Mouse (Mus musculus): ENCODE measurements around the gene Tab1. TPM values are rescaled to one million over a fixed set of nuclear protein-coding genes. Genes with fewer than 3 reads are reported as not detected.

The Tab1 gene
- total and polyA plus RNA-seq, 3 experiments, result 11.6 to 17.7 (median 12.0) TPM

DNA sequence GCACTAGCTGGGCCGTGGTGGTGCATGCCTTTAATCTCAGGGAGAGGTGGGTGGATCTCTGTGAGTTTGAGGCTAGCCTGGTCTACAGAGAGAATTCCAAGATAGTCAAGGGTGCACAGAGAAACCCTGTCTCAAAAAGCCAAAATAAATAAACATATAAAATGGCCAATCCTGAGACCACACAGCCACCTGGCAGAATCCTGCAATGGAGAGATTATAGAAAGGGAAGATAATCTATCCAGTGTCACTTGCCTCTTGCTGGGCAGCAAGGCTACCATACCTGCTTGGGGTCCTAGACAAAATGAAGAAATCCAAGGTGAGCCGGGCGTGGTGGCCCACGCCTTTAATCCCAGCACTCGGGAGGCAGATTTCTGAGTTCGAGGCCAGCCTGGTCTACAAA lies 2.9 kb upstream of the Tab1 start:
- no peaks in the 10 kb centered on the region for H3K9me3 ChIP-seq (replicated peaks; ENCODE audit: low read length)
- peaks cover 6 to 13% of the 10 kb centered on the region in 2 experiments for H3K4me1 ChIP-seq (ENCODE audit: control insufficient read depth in 1 of 2, insufficient read depth in 2 of 2)
- no peak overlapping the region for H3K4me2 ChIP-seq (ENCODE audit: insufficient read depth, low read depth, poor library complexity, severe bottlenecking)
- H3K36me3 ChIP-seq (replicated peaks in 1 of 2; ENCODE audit: control insufficient read depth in 1 of 2, insufficient read depth in 1 of 2, low read length in 1 of 2), result no peaks in the 10 kb centered on the region
- dilution Hi-C loops (cut with MboI; ENCODE audit: extremely low pct_ligation_motif_present, extremely low pct_unique_long_range_greater_than_20kb, low sequenced_read_pairs) (no loop called here), in situ Hi-C loops (cut with MboI; ENCODE audit: low pct_ligation_motif_present, low pct_unique_long_range_greater_than_20kb, low sequenced_read_pairs) (no loop called here)
- H3K79me2 ChIP-seq (replicated peaks; ENCODE audit: control insufficient read depth, extremely low read depth, insufficient read depth, poor library complexity, severe bottlenecking), result peaks cover 13% of the 10 kb centered on the region; the same call in 1 of the 2 replicates
- H3K4me3 ChIP-seq (replicated peaks in 1 of 3; ENCODE audit: low read depth in 2 of 3, low read length in 2 of 3, poor library complexity in 1 of 3), result no peak overlapping the region
- DNase-seq (ENCODE audit: extremely low read depth), result no peak
- H3K9ac ChIP-seq (ENCODE audit: insufficient read depth, low read depth), result no peak overlapping the region
- TF ChIP-seq KAT2A (IDR thresholded peaks at IDR 0.05; ENCODE audit: insufficient replicate concordance, low read length), result no peak
- TF ChIP-seq EP300 (IDR thresholded peaks at IDR 0.05; ENCODE audit: low read length), result no peak
- TF ChIP-seq MEF2A (IDR thresholded peaks at IDR 0.05; ENCODE audit: borderline replicate concordance, low read depth, low read length), result no peak
- TF ChIP-seq BHLHE40 (IDR thresholded peaks at IDR 0.05; ENCODE audit: low read depth, low read length), result no peak
- no peak for TF ChIP-seq MYC (IDR thresholded peaks at IDR 0.05; ENCODE audit: low read depth, low read length)
- TF ChIP-seq ZKSCAN1 (IDR thresholded peaks at IDR 0.05; ENCODE audit: borderline replicate concordance, low read depth, low read length), result no peak
- no peak for TF ChIP-seq RAD21 (IDR thresholded peaks at IDR 0.05; ENCODE audit: low read depth, low read length)
- no peak for TF ChIP-seq JUN (IDR thresholded peaks at IDR 0.05; ENCODE audit: insufficient read depth, low read depth, low read length)
- TF ChIP-seq HCFC1 (IDR thresholded peaks at IDR 0.05; ENCODE audit: low read depth, low read length), result no peak
- no peaks in the 10 kb centered on the region for H3K27me3 ChIP-seq (replicated peaks)
- H3K27ac ChIP-seq (ENCODE audit: insufficient read depth, low read depth), result no peak overlapping the region

DNA sequence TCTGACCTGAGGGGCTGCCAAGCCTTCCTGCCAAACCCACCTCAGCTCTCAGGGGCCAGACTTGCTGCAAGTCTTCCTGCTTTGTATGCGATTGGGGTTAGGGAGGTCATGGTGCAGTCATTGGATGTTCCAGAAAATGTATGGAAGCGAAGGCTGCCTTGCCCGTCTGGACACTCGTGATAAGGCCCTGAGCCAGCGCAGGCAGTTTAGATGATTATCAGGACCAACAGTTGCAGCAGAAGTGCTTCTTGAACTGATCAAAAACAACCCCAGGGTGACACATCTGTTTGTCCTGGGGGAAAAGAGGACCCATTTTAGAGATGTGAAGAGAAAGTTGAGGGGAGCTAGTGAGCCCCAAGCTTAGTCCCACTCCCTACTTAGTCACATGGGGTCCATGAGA lies 2.2 kb upstream of the Tab1 start:
- Histone ChIP-seq H3K27ac (ENCODE audit: insufficient read depth, low read depth) (no peak overlapping the region), H3K36me3 (replicated peaks in 1 of 2; ENCODE audit: control insufficient read depth in 1 of 2, insufficient read depth in 1 of 2, low read length in 1 of 2) (peaks cover 0 to 2% of the 10 kb centered on the region in 2 experiments), H3K9ac (ENCODE audit: insufficient read depth, low read depth) (no peak overlapping the region), H3K4me1 (ENCODE audit: control insufficient read depth in 1 of 2, insufficient read depth in 2 of 2) (peaks cover 6 to 20% of the 10 kb centered on the region in 2 experiments), H3K4me2 (ENCODE audit: insufficient read depth, low read depth, poor library complexity, severe bottlenecking) (no peak overlapping the region), H3K4me3 (replicated peaks in 1 of 3; ENCODE audit: low read depth in 2 of 3, low read length in 2 of 3, poor library complexity in 1 of 3) (no peak overlapping the region), H3K79me2 (replicated peaks; ENCODE audit: control insufficient read depth, extremely low read depth, insufficient read depth, poor library complexity, severe bottlenecking) (peaks cover 15% of the 10 kb centered on the region; the same call in 1 of the 2 replicates), H3K9me3 (replicated peaks; ENCODE audit: low read length) (no peaks in the 10 kb centered on the region), H3K27me3 (replicated peaks) (no peaks in the 10 kb centered on the region)
- dilution Hi-C loops (cut with MboI; ENCODE audit: extremely low pct_ligation_motif_present, extremely low pct_unique_long_range_greater_than_20kb, low sequenced_read_pairs) (no loop called here), in situ Hi-C loops (cut with MboI; ENCODE audit: low pct_ligation_motif_present, low pct_unique_long_range_greater_than_20kb, low sequenced_read_pairs) (no loop called here)
- DNase-seq (ENCODE audit: extremely low read depth), result no peak
- no peak for TF ChIP-seq BHLHE40 (IDR thresholded peaks at IDR 0.05; ENCODE audit: low read depth, low read length)
- no peak for TF ChIP-seq KAT2A (IDR thresholded peaks at IDR 0.05; ENCODE audit: insufficient replicate concordance, low read length)
- TF ChIP-seq CHD1 (IDR thresholded peaks at IDR 0.05; ENCODE audit: low read depth, low read length), result no peak
- TF ChIP-seq POLR2A (IDR thresholded peaks at IDR 0.05; ENCODE audit: low read depth, low read length), result no peak
- no peak for TF ChIP-seq ETS1 (conservative IDR thresholded peaks at IDR 0.05; ENCODE audit: low read depth, low read length)
- TF ChIP-seq EP300 (IDR thresholded peaks at IDR 0.05; ENCODE audit: low read length), result no peak
- no peak for TF ChIP-seq E2F4 (IDR thresholded peaks at IDR 0.05; ENCODE audit: insufficient replicate concordance, low read depth, low read length)
- no peak for TF ChIP-seq JUND (conservative IDR thresholded peaks at IDR 0.05; ENCODE audit: low read depth, low read length)
- TF ChIP-seq CHD2 (IDR thresholded peaks at IDR 0.05; ENCODE audit: low read length), result no peak
- TF ChIP-seq IRF4 (IDR thresholded peaks at IDR 0.05; ENCODE audit: low read depth, low read length), result no peak
- TF ChIP-seq UBTF (IDR thresholded peaks at IDR 0.05; ENCODE audit: low read depth, low read length), result no peak
- TF ChIP-seq GABPA (IDR thresholded peaks at IDR 0.05; ENCODE audit: insufficient replicate concordance, low read depth, low read length), result no peak
- TF ChIP-seq HCFC1 (IDR thresholded peaks at IDR 0.05; ENCODE audit: low read depth, low read length), result no peak
- no peak for TF ChIP-seq SMC3 (IDR thresholded peaks at IDR 0.05; ENCODE audit: low read depth, low read length)
- no peak for TF ChIP-seq ZC3H11A (IDR thresholded peaks at IDR 0.05; ENCODE audit: low read depth, low read length)
- no peak for TF ChIP-seq PAX5 (IDR thresholded peaks at IDR 0.05; ENCODE audit: low read length)
- TF ChIP-seq ZMIZ1 (IDR thresholded peaks at IDR 0.05; ENCODE audit: low read depth, low read length), result no peak
- no peak for TF ChIP-seq ZKSCAN1 (IDR thresholded peaks at IDR 0.05; ENCODE audit: borderline replicate concordance, low read depth, low read length)
- TF ChIP-seq RCOR1 (conservative IDR thresholded peaks at IDR 0.05; ENCODE audit: low read depth, low read length), result no peak
- no peak for TF ChIP-seq MAX (IDR thresholded peaks at IDR 0.05; ENCODE audit: low read length)

Data from CH12.LX (cell line).